ENCODE assay signal across 26 mouse cellular contexts in the genomic region with DNA sequence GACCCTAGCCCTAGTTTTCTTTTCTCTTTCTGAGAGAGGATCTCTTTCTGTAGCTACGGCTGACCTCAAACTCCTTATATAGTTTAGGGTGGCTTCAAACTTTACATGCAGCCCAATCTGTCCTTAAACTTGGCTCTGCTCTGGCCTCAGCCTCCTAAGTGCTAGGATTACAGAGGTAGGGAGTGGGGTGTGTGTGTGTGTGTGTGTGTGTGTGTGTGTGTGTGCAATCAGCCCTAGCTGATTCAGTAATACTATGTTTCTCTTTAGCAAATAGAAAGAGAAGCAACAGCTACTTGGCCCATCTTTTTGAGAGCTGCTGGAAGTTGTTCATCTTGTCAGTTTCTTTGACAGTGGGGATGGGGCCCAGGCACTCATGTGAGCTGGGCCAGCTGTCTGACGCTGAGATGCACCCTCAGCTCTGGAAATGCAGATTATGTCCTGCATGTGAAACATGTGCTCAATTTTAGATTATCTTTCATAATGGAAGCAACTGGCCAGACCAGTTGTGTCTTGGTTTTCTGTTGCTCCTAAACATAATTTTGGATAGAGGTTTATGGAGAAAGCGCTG. TPM values are rescaled to one million over a fixed set of nuclear protein-coding genes. Genes with fewer than 3 reads are reported as not detected.
DNase-seq lines count a peak whose midpoint lies in the region; ATAC-seq and TF ChIP-seq lines count a peak whose summit lies in the region.
"Had no signal": no experiment of that assay in that cellular context is flagged by ENCODE, and none has a peak within 500 bp of the region (broad histone marks: within the 10 kb centered on the region; RNA-seq: fewer than 3 reads in every experiment).

No protein-coding gene starts in this region.

- no peak overlapping the region for H3K27ac ChIP-seq in intestine, embryonic 14.5 days (ENCODE audit: low read depth)
- no peak overlapping the region for H3K27ac ChIP-seq in intestine, postnatal 0 days (ENCODE audit: low read depth, low read length)
- H3K27ac ChIP-seq in lung, embryonic 16.5 days (ENCODE audit: low read length), result no peak overlapping the region
- H3K27ac ChIP-seq: embryonic facial prominence, embryonic 12.5 days; hindbrain, embryonic 13.5 days; layer of hippocampus, adult 2 months; limb, embryonic 13.5 days; midbrain, embryonic 10.5 days; midbrain, embryonic 15.5 days had no signal

- H3K9ac ChIP-seq in intestine, embryonic 14.5 days (ENCODE audit: low read length), result no peak overlapping the region
- no peak overlapping the region for H3K9ac ChIP-seq in intestine, postnatal 0 days (ENCODE audit: low read depth, low read length)
- H3K9ac ChIP-seq in lung, embryonic 16.5 days (ENCODE audit: low read length), result no peak overlapping the region
- H3K9ac ChIP-seq: embryonic facial prominence, embryonic 12.5 days; hindbrain, embryonic 13.5 days; limb, embryonic 13.5 days; midbrain, embryonic 15.5 days had no signal

- H3K9me3 ChIP-seq in intestine, embryonic 14.5 days (ENCODE audit: control insufficient read depth, low read length), result no peaks in the 10 kb centered on the region
- H3K9me3 ChIP-seq in intestine, postnatal 0 days (ENCODE audit: control insufficient read depth), result no peaks in the 10 kb centered on the region
- H3K9me3 ChIP-seq in lung, embryonic 16.5 days (ENCODE audit: control insufficient read depth, low read length), result no peaks in the 10 kb centered on the region
- H3K9me3 ChIP-seq: embryonic facial prominence, embryonic 12.5 days; hindbrain, embryonic 13.5 days; limb, embryonic 13.5 days; midbrain, embryonic 10.5 days; midbrain, embryonic 15.5 days had no signal

- 0 out of 2 replicates have a peak, but pooled peaks cover 3% of the 10 kb centered on the region for H3K27me3 ChIP-seq in intestine, embryonic 14.5 days (replicated peaks; ENCODE audit: control insufficient read depth, insufficient read depth, low read length)
- no peaks in the 10 kb centered on the region for H3K27me3 ChIP-seq in intestine, postnatal 0 days (replicated peaks; ENCODE audit: control insufficient read depth, insufficient read depth, low read length)
- H3K27me3 ChIP-seq in lung, embryonic 16.5 days (ENCODE audit: control insufficient read depth, insufficient read depth, low read depth, low read length), result no peaks in the 10 kb centered on the region; the same call in 1 of the 2 replicates
- H3K27me3 ChIP-seq: hindbrain, embryonic 13.5 days; midbrain, embryonic 15.5 days had no signal

- TF ChIP-seq CTCF in intestine, postnatal 0 days (IDR thresholded peaks at IDR 0.05; ENCODE audit: low read depth), result no peak

- no peaks in the 10 kb centered on the region for H3K36me3 ChIP-seq in intestine, embryonic 14.5 days (ENCODE audit: control insufficient read depth, insufficient read depth, low read length)
- H3K36me3 ChIP-seq in intestine, postnatal 0 days (ENCODE audit: control insufficient read depth, insufficient read depth), result no peaks in the 10 kb centered on the region
- H3K36me3 ChIP-seq in lung, embryonic 16.5 days (ENCODE audit: control insufficient read depth, insufficient read depth, low read length), result no peaks in the 10 kb centered on the region
- H3K36me3 ChIP-seq: embryonic facial prominence, embryonic 12.5 days; hindbrain, embryonic 13.5 days; limb, embryonic 13.5 days; midbrain, embryonic 10.5 days; midbrain, embryonic 15.5 days had no signal

- DNase-seq in intestine, embryonic 14.5 days (ENCODE audit: low spot score), result no peak
- DNase-seq in kidney, postnatal 10 days, result peak; percentile 21
- DNase-seq in kidney, postnatal 14 days, result no peak
- no peak for DNase-seq in lung, postnatal 10 days
- DNase-seq in layer of hippocampus, postnatal 14 days (ENCODE audit: low spot score in 2 of 2), result no peak
- DNase-seq: adrenal gland, postnatal 25 days; B cell, adult 2 months; cerebellum, adult 11-12 months; cerebellum, adult 9-11 months; embryo, embryonic 11 days; gastrocnemius, postnatal 14 days; kidney, adult 18-20 months; right cerebral cortex, adult 18-20 months; spleen, adult 18-20 months; thymus, postnatal 4 days had no signal

- no peak for ATAC-seq in intestine, embryonic 14.5 days (replicated peaks; ENCODE audit: low FRiP score, low TSS enrichment, low read depth)
- no peak for ATAC-seq in intestine, postnatal 0 days
- peak; percentile 77 for ATAC-seq in lung, embryonic 16.5 days (ENCODE audit: low read depth)
- ATAC-seq: forebrain, embryonic 14.5 days; midbrain, embryonic 15.5 days had no signal

- 58% methylated on average over 3 of the region's 3 CpGs for WGBS in intestine, embryonic 14.5 days
- WGBS in intestine, postnatal 0 days, result 65% methylated on average over 3 of the region's 3 CpGs
- WGBS in lung, embryonic 16.5 days, result 63% methylated on average over 3 of the region's 3 CpGs

- peak overlapping the region; percentile 6; the same call in 1 of the 2 replicates for H3K4me2 ChIP-seq in intestine, embryonic 14.5 days (ENCODE audit: low read length)
- H3K4me2 ChIP-seq in intestine, postnatal 0 days (replicated peaks; ENCODE audit: low read depth), result no peak overlapping the region
- H3K4me2 ChIP-seq in lung, embryonic 16.5 days (ENCODE audit: low read depth, low read length), result no peak overlapping the region
- H3K4me2 ChIP-seq: embryonic facial prominence, embryonic 12.5 days; heart, embryonic 11.5 days; hindbrain, embryonic 13.5 days; limb, embryonic 13.5 days; liver, embryonic 11.5 days; midbrain, embryonic 15.5 days had no signal

- no peak overlapping the region for H3K4me3 ChIP-seq in intestine, embryonic 14.5 days (ENCODE audit: low read depth, low read length)
- no peak overlapping the region for H3K4me3 ChIP-seq in intestine, postnatal 0 days (ENCODE audit: low read depth, low read length)
- H3K4me3 ChIP-seq in lung, embryonic 16.5 days (ENCODE audit: low read length), result no peak overlapping the region
- H3K4me3 ChIP-seq: embryonic facial prominence, embryonic 12.5 days; hindbrain, embryonic 13.5 days; layer of hippocampus, adult 2 months; limb, embryonic 13.5 days; midbrain, embryonic 10.5 days; midbrain, embryonic 15.5 days had no signal

- 0 out of 2 replicates have a peak, but pooled peaks cover 8% of the 10 kb centered on the region for H3K4me1 ChIP-seq in intestine, embryonic 14.5 days (replicated peaks; ENCODE audit: control insufficient read depth, insufficient read depth, low read length)
- H3K4me1 ChIP-seq in intestine, postnatal 0 days (replicated peaks; ENCODE audit: control insufficient read depth, insufficient read depth, low read length), result no peaks in the 10 kb centered on the region
- no peaks in the 10 kb centered on the region; the same call in none of the 2 replicates for H3K4me1 ChIP-seq in lung, embryonic 16.5 days (replicated peaks; ENCODE audit: control insufficient read depth, insufficient read depth, low read length)
- H3K4me1 ChIP-seq: embryonic facial prominence, embryonic 12.5 days; hindbrain, embryonic 13.5 days; limb, embryonic 13.5 days; midbrain, embryonic 10.5 days; midbrain, embryonic 15.5 days had no signal

RNA-seq across cellular contexts. Expression of a gene that starts 10.2 kb away (rescaled TPM):
- 30.1 and 35.9 TPM in 2 replicates for polyA plus RNA-seq in intestine, embryonic 14.5 days (2014; fragmentation: Nextera tagmentation; extraction: Ambion mirVana)
- polyA plus RNA-seq in intestine, postnatal 0 days (2015; fragmentation: Nextera tagmentation; extraction: Ambion mirVana), result 9.3 and 10.1 TPM in 2 replicates
- polyA plus RNA-seq in lung, embryonic 16.5 days (2015; fragmentation: Nextera tagmentation; extraction: Ambion mirVana), result 26.7 and 27.9 TPM in 2 replicates
- total RNA-seq in layer of hippocampus, postnatal 14 days (2021), result 10 to 100 TPM in 1 of 2 experiments, 1 to 10 TPM in 1; 8.7 to 11.3 TPM

RNA-seq across cellular contexts. Expression of a gene that starts 21.8 kb away (rescaled TPM):
- polyA plus RNA-seq in intestine, embryonic 14.5 days (2014; fragmentation: Nextera tagmentation; extraction: Ambion mirVana), result 440 and 472 TPM in 2 replicates
- polyA plus RNA-seq in intestine, postnatal 0 days (2015; fragmentation: Nextera tagmentation; extraction: Ambion mirVana), result 796 and 896 TPM in 2 replicates
- polyA plus RNA-seq in lung, embryonic 16.5 days (2015; fragmentation: Nextera tagmentation; extraction: Ambion mirVana), result 347 and 357 TPM in 2 replicates
- total RNA-seq in layer of hippocampus, postnatal 14 days (2021), result 100 to 1,000 TPM; 336 to 348 TPM

RNA-seq across cellular contexts. Expression of a gene that starts 25.6 kb away (rescaled TPM):
- 59.5 and 63.6 TPM in 2 replicates for polyA plus RNA-seq in intestine, embryonic 14.5 days (2014; fragmentation: Nextera tagmentation; extraction: Ambion mirVana)
- polyA plus RNA-seq in intestine, postnatal 0 days (2015; fragmentation: Nextera tagmentation; extraction: Ambion mirVana), result 30.5 and 31.5 TPM in 2 replicates
- polyA plus RNA-seq in lung, embryonic 16.5 days (2015; fragmentation: Nextera tagmentation; extraction: Ambion mirVana), result 66.9 and 67.0 TPM in 2 replicates
- total RNA-seq in layer of hippocampus, postnatal 14 days (2021), result 10 to 100 TPM; 17.6 TPM
